Mouse (Mus musculus) lung, embryonic 14.5 days (tissue): ENCODE measurements around the gene Clca1. TPM values are rescaled to one million over a fixed set of nuclear protein-coding genes. Genes with fewer than 3 reads are reported as not detected.
"Not testable (repeated sequence)": the region's sequence is repeated elsewhere in the genome, so short reads cannot be mapped to it uniquely, and the experiment has no call there.

Experiments used
- ATAC-seq: fragments of 200-750 bp; cut with Nextera tagmentation; 2 replicates; pipeline ENCODE4 v1.8.0; 2017; ENCODE audit warnings: mild to moderate bottlenecking, moderate TSS enrichment, moderate library complexity; ENCODE audit not compliant: insufficient read depth
- DNase-seq: peaks from one replicate; pipeline ENCODE4 v3.0.0-alpha.2; 2015
- H3K27ac ChIP-seq: fragments of 300-500 bp; sonication (generic); 2 replicates; pipeline ENCODE4 v1.5.1; 2014; ENCODE audit warnings: low read depth, mild to moderate bottlenecking, moderate library complexity
- H3K27me3 ChIP-seq: fragments of 300-500 bp; sonication (generic); 2 replicates; pipeline ENCODE4 v1.6.1; 2014; ENCODE audit warnings: low read length, control low read depth; ENCODE audit not compliant: insufficient read depth
- H3K36me3 ChIP-seq: fragments of 300-500 bp; sonication (generic); 2 replicates; pipeline ENCODE4 v1.6.1; 2014; ENCODE audit warnings: control low read depth; ENCODE audit not compliant: insufficient read depth
- H3K4me1 ChIP-seq: fragments of 300-500 bp; sonication (generic); 2 replicates; pipeline ENCODE4 v1.6.1; 2014; ENCODE audit warnings: antibody characterized with exemption, control low read depth; ENCODE audit not compliant: insufficient read depth
- H3K4me2 ChIP-seq: fragments of 300-500 bp; sonication (generic); 2 replicates; pipeline ENCODE4 v1.6.1; 2014; ENCODE audit warnings: mild to moderate bottlenecking
- H3K4me3 ChIP-seq: fragments of 300-500 bp; sonication (generic); 2 replicates; pipeline ENCODE4 v1.5.1; 2014; ENCODE audit warnings: low read depth, low read length
- H3K9ac ChIP-seq: fragments of 300-500 bp; sonication (generic); 2 replicates; pipeline ENCODE4 v1.6.1; 2014
- H3K9me3 ChIP-seq: fragments of 300-500 bp; sonication (generic); 2 replicates; pipeline ENCODE4 v1.6.1; 2016; ENCODE audit warnings: low read depth, low read length, control low read depth
- CTCF ChIP-seq: IDR thresholded peaks from 2 replicates; pipeline ENCODE4 v1.5.1; 2016; ENCODE audit warnings: antibody characterized with exemption, low read depth
- WGBS: fragments of 180-500 bp; shearing (Covaris S2); extraction: QIAGEN DNeasy Blood & Tissue Kit; methylation state at CpG from one replicate; pipeline ENCODE4 v1.1.7; 2014; 5-methylcytosine and 5-hydroxymethylcytosine counted together
- polyA plus RNA-seq: library from polyadenylated mRNA; unstranded; fragments of >200 nt; fragmentation: Nextera tagmentation; extraction: Ambion mirVana; gene quantifications from 2 replicates; pipeline ENCODE4 v1.2.1, GENCODE M21; 2014

The Clca1 gene
- polyA plus RNA-seq = not detected in 2 replicates

DNA sequence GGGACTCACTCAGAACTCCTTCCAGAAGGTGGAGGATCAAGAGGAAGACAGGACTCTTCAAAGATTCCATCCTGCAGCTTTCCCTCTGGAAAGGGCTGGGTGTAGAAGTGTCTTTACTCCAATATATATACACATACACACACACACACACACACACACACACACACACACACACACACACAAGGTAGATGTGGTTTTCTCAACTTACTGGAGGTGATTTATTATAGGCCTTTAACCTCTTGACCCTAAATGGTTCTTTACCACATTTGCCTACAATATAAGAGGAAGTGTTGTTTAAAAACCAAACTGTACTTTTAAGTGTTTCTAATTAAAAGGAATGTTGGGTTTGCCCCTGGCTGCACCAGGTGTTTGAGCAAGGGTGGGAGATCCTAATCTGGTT, at the start of gene Clca1:
Clca1 (minus strand) TSS at position 101 of the 400 bp plus-strand sequence.
- Histone ChIP-seq H3K27me3 (no peaks in the 10 kb centered on the region), H3K4me3 (no peak within 1 kb of the TSS), H3K4me2 (no peak within 1 kb of the TSS), H3K27ac (no peak within 1 kb of the TSS), H3K9ac (no peak within 1 kb of the TSS), H3K4me1 (no peaks in the 10 kb centered on the region), H3K36me3 (no peaks in the 10 kb centered on the region), H3K9me3 (no peaks in the 10 kb centered on the region)
- DNase-seq (no peak), ATAC-seq (no peak)
- TF ChIP-seq CTCF = no peak

DNA sequence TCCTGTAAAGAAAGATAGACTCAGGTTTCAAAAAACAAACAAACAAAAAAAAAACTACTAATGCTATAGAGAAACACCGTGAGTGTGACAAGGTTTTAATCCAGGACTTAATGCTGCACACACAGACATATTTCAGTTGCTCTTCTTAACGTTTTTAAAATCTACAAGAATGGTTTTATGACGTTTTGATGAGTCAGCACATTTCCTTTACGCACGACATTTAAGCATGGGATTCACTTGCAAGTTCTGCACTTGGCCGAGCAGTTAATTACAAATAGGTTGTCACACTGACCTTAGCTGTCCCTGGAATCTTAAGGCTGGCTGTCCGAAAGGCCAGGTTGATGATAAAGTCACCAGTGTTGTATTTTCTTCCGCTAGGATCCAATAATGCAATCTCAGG, 48.3 kb upstream of the Clca1 start:
- ATAC-seq (no peak), DNase-seq (no peak)
- Histone ChIP-seq H3K4me3 (no peak overlapping the region), H3K36me3 (no peaks in the 10 kb centered on the region), H3K4me1 (no peaks in the 10 kb centered on the region), H3K9me3 (no peaks in the 10 kb centered on the region), H3K9ac (no peak overlapping the region), H3K27ac (no peak overlapping the region), H3K4me2 (no peak overlapping the region), H3K27me3 (no peaks in the 10 kb centered on the region)
- TF ChIP-seq CTCF = no peak
- WGBS = 75% methylated on average over 8 of the region's 8 CpGs

DNA sequence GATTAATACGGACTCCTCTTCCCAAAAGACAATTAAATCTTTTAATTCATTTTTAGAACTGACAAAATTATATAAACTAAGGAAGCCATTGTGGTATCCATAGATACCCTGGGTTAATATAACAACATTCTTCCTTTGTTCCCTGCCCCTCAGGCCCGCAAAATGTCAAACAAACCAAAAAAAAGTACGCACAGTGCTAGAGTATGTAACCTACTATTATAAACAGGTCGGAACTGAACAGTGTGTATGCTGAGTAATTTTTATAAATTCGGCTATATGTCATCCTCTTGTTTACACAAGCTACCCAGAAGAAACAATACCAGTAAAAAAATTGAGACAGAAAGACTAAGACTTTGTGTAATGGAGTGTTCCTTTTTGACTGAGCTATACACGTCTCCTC, 45.8 kb upstream of the Clca1 start:
- H3K4me2 ChIP-seq = no peak overlapping the region
- no peaks in the 10 kb centered on the region for H3K27me3 ChIP-seq
- DNase-seq = peak; percentile 6
- no peak overlapping the region for H3K27ac ChIP-seq
- H3K4me3 ChIP-seq = no peak overlapping the region
- ATAC-seq = 0 out of 2 replicates have a peak, but pooled peaks have one; percentile 31
- 21% methylated on average over 6 of the region's 6 CpGs for WGBS
- H3K9ac ChIP-seq = no peak overlapping the region
- no peaks in the 10 kb centered on the region for H3K4me1 ChIP-seq
- TF ChIP-seq CTCF = no peak
- H3K9me3 ChIP-seq = no peaks in the 10 kb centered on the region
- H3K36me3 ChIP-seq = no peaks in the 10 kb centered on the region

DNA sequence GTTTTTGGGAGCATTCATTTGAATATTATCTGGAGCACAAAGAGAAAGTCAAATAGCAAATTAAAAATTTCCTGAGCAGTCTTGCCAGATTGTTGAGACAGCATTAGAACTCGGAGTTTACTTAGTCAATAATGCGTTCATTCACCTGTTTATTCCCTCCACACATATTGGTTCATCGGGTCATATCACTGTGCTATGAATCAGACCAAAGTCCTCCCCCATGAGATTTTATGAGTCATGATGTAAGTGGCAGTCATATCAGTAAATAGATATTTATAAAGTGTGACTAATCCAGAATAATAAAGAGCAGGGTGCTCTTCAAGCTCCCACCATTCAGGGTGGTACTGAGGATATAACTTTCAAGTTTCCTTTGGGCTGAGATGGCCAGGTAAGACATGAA, 39.8 kb upstream of the Clca1 start:
- Histone ChIP-seq H3K36me3 (no peaks in the 10 kb centered on the region), H3K9me3 (no peaks in the 10 kb centered on the region), H3K4me2 (no peak overlapping the region), H3K27me3 (no peaks in the 10 kb centered on the region), H3K4me3 (no peak overlapping the region), H3K27ac (no peak overlapping the region), H3K9ac (no peak overlapping the region), H3K4me1 (no peaks in the 10 kb centered on the region)
- DNase-seq (no peak), ATAC-seq (no peak)
- 87% methylated on average over 3 of the region's 3 CpGs for WGBS
- no peak for TF ChIP-seq CTCF

DNA sequence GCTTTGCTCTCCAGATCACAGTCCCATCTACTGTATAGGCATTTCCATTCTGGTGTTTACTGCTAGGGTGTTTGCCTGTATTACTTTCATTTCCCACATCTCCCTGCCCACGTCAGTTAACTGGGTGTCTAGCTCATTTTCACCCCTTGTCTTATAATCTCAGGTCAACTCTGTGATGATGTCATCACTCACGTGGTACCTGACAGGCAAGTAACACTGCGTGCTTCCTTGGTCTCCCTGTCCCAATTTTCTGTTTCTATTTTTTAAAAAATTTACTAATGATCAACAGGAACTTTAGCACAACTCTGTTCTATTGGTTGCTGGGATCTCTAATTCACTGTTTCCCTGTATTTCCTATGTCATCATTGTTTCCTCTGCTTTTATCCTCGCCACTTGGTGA, 36.4 kb upstream of the Clca1 start:
- Histone ChIP-seq H3K4me1 (no peaks in the 10 kb centered on the region), H3K9ac (no peak overlapping the region), H3K4me2 (no peak overlapping the region), H3K36me3 (no peaks in the 10 kb centered on the region), H3K4me3 (no peak overlapping the region), H3K9me3 (no peaks in the 10 kb centered on the region), H3K27ac (no peak overlapping the region), H3K27me3 (no peaks in the 10 kb centered on the region)
- TF ChIP-seq CTCF = no peak
- DNase-seq (no peak), ATAC-seq (no peak)
- WGBS = 73% methylated on average over 4 of the region's 4 CpGs

DNA sequence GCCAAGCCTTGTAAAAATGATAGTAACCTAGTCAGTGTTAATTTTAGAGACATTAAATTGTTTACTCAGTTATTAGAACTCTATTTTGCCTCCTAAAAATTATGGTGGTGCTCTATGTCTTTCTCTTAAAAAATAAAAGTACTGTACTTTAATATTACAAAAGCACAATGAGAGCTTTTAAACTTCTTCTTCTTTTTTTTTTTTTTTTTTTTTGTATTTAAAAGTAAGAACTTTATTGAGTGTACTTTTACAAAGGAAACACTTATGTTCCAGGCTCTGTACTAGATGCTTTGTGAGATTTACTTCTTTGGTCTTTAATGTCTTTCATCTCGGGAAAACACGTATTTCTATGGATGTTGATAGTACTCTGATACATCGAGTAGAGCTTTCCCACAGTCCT, 22.6 kb upstream of the Clca1 start:
- DNase-seq, H3K9me3 ChIP-seq, H3K27ac ChIP-seq, H3K4me3 ChIP-seq, H3K4me2 ChIP-seq, ATAC-seq, H3K27me3 ChIP-seq, H3K4me1 ChIP-seq, H3K36me3 ChIP-seq, H3K9ac ChIP-seq: not testable (repeated sequence)
- WGBS = 86% methylated on average over 3 of the region's 3 CpGs

DNA sequence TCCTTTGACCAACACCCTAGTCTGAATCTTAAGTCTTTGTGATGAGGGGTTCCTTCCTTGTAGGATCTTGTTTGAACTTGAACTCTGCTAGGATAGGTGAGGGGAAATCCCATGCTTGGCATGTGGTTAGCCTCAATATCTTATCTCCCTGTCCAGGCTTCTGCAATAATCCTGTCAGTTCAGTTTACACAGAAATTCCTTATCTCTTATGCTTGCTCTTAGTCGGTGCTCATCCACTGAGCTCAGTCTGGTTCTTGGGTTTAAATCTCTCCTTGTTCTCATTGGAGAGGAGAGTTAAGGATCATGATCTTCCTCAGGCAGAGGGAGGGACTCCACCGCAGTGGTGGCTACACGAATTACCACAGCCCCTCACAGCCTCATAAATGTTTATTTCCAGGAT, 17.2 kb upstream of the Clca1 start:
- Histone ChIP-seq H3K36me3 (no peaks in the 10 kb centered on the region), H3K27me3 (no peaks in the 10 kb centered on the region), H3K4me1 (no peaks in the 10 kb centered on the region), H3K4me3 (no peak overlapping the region), H3K27ac (no peak overlapping the region), H3K9ac (no peak overlapping the region), H3K9me3 (no peaks in the 10 kb centered on the region), H3K4me2 (no peak overlapping the region)
- ATAC-seq (no peak), DNase-seq (no peak)
- no peak for TF ChIP-seq CTCF
- WGBS = 38% methylated on average over 3 of the region's 3 CpGs

DNA sequence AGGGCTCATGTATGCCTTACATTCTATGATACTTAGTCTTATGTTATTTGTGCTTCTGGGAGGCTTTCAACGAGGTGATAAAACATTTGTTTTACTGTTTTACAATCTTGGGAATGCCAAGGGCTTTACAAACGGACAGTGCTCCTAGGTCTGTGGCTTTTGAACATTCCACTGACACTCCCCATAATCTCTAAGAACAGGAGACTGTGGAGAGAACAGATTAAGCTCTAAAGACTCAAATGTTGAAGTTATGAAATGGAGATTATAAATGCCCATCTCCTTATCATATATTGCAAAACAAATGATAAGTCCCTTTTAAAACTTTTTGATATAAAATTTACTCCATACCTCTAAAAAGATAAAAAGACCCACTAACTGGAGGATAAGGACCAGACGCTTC, 6.2 kb upstream of the Clca1 start:
- Histone ChIP-seq H3K9ac (no peak overlapping the region), H3K36me3 (no peaks in the 10 kb centered on the region), H3K4me2 (no peak overlapping the region), H3K4me3 (no peak overlapping the region), H3K27me3 (no peaks in the 10 kb centered on the region), H3K9me3 (no peaks in the 10 kb centered on the region), H3K4me1 (no peaks in the 10 kb centered on the region), H3K27ac (no peak overlapping the region)
- DNase-seq (no peak), ATAC-seq (no peak)
- no peak for TF ChIP-seq CTCF
- 36% methylated on average over 3 of the region's 3 CpGs for WGBS
